Mouse (Mus musculus): Measurements from ENCODE around the gene Rsrc1. TPM values are rescaled to one million over a fixed set of nuclear protein-coding genes. Genes with fewer than 3 reads are reported as not detected.

Gene Rsrc1
- total and polyA plus RNA-seq, 2 experiments from 2014 or later: 13.1 to 15.0 TPM

DNA sequence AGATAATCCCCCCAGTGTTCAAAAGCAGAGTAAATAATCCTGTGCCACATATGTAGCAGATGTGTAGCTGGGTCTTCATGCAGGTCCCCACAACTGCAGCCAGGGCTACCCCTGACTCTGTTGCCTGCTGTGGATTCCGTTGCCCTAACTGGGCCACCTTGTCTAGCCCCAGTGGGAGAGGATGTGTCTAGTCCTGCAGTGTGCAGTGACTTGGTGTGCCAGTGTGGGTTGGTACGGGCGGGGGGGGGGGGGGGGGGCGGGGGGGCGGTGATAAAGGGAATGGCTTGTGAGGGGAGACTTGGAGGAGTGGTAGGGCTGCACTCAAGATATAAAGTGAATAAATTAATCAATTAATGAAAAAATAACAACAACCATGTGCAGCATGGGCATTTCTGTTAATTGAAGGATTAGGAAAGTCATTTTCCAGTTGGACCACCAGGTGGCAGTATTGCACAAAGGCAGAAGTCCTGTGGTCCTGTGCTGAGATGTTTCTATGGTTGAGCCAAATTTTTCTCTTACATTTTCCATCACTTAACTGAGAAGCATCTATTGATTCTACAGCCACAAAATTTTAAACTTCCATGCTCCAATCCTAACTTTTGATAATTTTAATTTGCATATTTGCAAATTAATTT, 371.1 kb downstream of the Rsrc1 start:
- 26% methylated on average over 3 of the region's 5 CpGs for WGBS
- ATAC-seq (ENCODE audit: insufficient read depth, low read depth) (no peak), DNase-seq (ENCODE audit: low spot score) (peak; percentile 64)
- Histone ChIP-seq H3K4me3 (ENCODE audit: low read depth, low read length) (no peak overlapping the region), H3K27me3 (ENCODE audit: control insufficient read depth, insufficient read depth, low read length) (no peaks in the 10 kb centered on the region), H3K4me1 (ENCODE audit: control insufficient read depth, insufficient read depth) (no peaks in the 10 kb centered on the region), H3K9me3 (replicated peaks; ENCODE audit: control insufficient read depth, low read length) (no peaks in the 10 kb centered on the region), H3K36me3 (replicated peaks; ENCODE audit: control insufficient read depth, insufficient read depth, low read length) (no peaks in the 10 kb centered on the region), H3K9ac (replicated peaks; ENCODE audit: low read depth, low read length) (no peak overlapping the region), H3K27ac (ENCODE audit: low read depth) (no peak overlapping the region), H3K4me2 (ENCODE audit: low read depth, low read length) (no peak overlapping the region)
- peak; percentile 95 for TF ChIP-seq CTCF (IDR thresholded peaks at IDR 0.05; ENCODE audit: low read depth)
- TF ChIP-seq EP300 (IDR thresholded peaks at IDR 0.05; ENCODE audit: low read depth): no peak

DNA sequence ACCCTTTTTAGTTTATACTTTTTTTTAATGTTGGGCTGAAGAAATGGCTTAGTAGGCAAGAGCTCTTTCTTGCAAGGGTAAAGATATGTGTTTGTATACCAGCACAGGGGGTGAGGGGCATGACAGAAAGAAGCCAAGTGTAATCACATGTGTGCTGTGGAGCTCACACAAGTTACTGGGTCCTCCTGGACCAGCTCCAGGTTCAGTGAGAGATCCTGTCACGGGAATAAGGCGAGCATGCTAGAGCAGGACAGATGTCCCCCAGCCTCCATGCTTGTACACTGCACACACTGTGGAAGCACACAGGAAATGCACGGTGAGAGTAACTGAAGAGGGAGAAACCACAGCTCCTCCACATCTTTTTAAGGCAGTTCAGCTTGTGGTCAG, 371.6 kb downstream of the Rsrc1 start:
- WGBS: 63% methylated on average over 3 of the region's 3 CpGs
- no peak overlapping the region for H3K9ac ChIP-seq (replicated peaks; ENCODE audit: low read depth, low read length)
- no peaks in the 10 kb centered on the region for H3K36me3 ChIP-seq (replicated peaks; ENCODE audit: control insufficient read depth, insufficient read depth, low read length)
- no peak overlapping the region for H3K4me2 ChIP-seq (ENCODE audit: low read depth, low read length)
- ATAC-seq (ENCODE audit: insufficient read depth, low read depth): no peak
- no peaks in the 10 kb centered on the region for H3K9me3 ChIP-seq (replicated peaks; ENCODE audit: control insufficient read depth, low read length)
- H3K27ac ChIP-seq (ENCODE audit: low read depth): peak overlapping the region; percentile 26; the same call in 1 of the 2 replicates
- DNase-seq (ENCODE audit: low spot score): no peak
- no peak for TF ChIP-seq CTCF (IDR thresholded peaks at IDR 0.05; ENCODE audit: low read depth)
- no peak for TF ChIP-seq EP300 (IDR thresholded peaks at IDR 0.05; ENCODE audit: low read depth)
- H3K4me1 ChIP-seq (ENCODE audit: control insufficient read depth, insufficient read depth): no peaks in the 10 kb centered on the region
- no peak overlapping the region for H3K4me3 ChIP-seq (ENCODE audit: low read depth, low read length)
- no peaks in the 10 kb centered on the region for H3K27me3 ChIP-seq (ENCODE audit: control insufficient read depth, insufficient read depth, low read length)

DNA sequence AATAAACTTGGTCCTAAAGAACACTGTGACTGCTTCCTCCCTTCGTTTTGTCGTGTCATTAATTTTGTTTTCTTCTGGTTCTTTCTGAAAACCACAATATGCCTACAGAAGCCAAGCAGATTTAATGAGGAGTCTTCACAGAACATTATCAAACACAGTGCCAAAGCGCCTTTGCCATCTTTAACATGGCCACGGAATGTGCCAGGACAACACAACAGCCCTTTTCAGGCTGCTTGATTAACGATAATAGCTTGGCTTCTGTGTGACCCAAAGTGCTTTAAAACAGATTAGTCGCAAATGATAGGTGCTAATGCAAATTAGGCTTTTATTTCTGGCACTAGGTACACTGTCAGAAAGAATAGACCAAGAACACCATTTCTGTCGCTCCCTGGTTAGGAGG, 377.2 kb downstream of the Rsrc1 start:
- ATAC-seq (ENCODE audit: insufficient read depth, low read depth) (no peak), DNase-seq (ENCODE audit: low spot score) (no peak)
- no peak overlapping the region for H3K9ac ChIP-seq (replicated peaks; ENCODE audit: low read depth, low read length)
- H3K4me3 ChIP-seq (ENCODE audit: low read depth, low read length): no peak overlapping the region
- no peaks in the 10 kb centered on the region for H3K27me3 ChIP-seq (ENCODE audit: control insufficient read depth, insufficient read depth, low read length)
- no peak overlapping the region for H3K4me2 ChIP-seq (ENCODE audit: low read depth, low read length)
- H3K4me1 ChIP-seq (ENCODE audit: control insufficient read depth, insufficient read depth): no peaks in the 10 kb centered on the region; the same call in 1 of the 2 replicates
- no peaks in the 10 kb centered on the region for H3K36me3 ChIP-seq (replicated peaks; ENCODE audit: control insufficient read depth, insufficient read depth, low read length)
- 83% methylated on average over 7 of the region's 7 CpGs for WGBS
- TF ChIP-seq CTCF (IDR thresholded peaks at IDR 0.05; ENCODE audit: low read depth): no peak
- no peak for TF ChIP-seq EP300 (IDR thresholded peaks at IDR 0.05; ENCODE audit: low read depth)
- H3K9me3 ChIP-seq (replicated peaks; ENCODE audit: control insufficient read depth, low read length): no peaks in the 10 kb centered on the region
- H3K27ac ChIP-seq (ENCODE audit: low read depth): no peak overlapping the region

DNA sequence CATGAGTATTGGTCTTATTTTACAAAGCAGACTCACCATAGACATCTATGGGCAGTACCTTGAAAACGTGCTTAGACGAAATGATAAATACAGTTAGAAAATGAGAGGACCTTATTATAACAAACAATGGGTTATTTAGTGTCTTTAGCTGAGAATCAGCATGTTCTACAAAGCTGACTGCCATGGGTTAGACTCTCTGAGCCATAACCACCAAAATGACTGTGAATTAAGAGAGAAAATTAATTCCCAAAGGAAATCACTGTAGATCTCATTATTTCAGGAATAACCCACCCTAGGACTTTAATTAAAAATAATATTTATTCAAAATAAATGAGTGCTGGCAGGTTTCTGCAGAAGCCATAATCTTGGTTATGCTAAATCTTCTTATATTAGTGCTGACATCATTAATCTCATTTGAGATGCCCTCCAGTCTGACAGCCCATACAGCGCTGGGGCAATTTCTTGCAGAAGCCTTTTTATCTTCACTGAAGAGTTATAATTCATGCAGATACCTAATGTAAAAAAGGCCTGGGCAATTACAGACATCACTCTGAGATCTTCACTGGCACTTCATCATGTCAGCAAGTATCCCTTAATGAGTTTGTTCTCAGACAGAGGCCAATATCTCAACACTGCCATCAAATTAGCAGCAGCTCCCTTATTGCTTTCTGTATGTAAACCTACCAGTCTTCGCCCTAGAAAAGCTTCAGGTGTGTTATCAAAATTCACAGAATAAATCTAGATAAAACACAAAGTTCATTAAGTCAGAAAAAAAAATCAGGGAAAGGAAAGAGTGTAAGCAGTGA, 385.1 kb downstream of the Rsrc1 start:
- H3K27me3 ChIP-seq (ENCODE audit: control insufficient read depth, insufficient read depth, low read length): no peaks in the 10 kb centered on the region
- no peak overlapping the region for H3K4me3 ChIP-seq (ENCODE audit: low read depth, low read length)
- TF ChIP-seq CTCF (IDR thresholded peaks at IDR 0.05; ENCODE audit: low read depth): no peak
- TF ChIP-seq EP300 (IDR thresholded peaks at IDR 0.05; ENCODE audit: low read depth): no peak
- no peak for ATAC-seq (ENCODE audit: insufficient read depth, low read depth)
- no peak for DNase-seq (ENCODE audit: low spot score)
- no peaks in the 10 kb centered on the region for H3K36me3 ChIP-seq (replicated peaks; ENCODE audit: control insufficient read depth, insufficient read depth, low read length)
- H3K9ac ChIP-seq (replicated peaks; ENCODE audit: low read depth, low read length): no peak overlapping the region
- 75% methylated on average over 4 of the region's 4 CpGs for WGBS
- H3K4me1 ChIP-seq (ENCODE audit: control insufficient read depth, insufficient read depth): peaks cover 33% of the 10 kb centered on the region
- H3K4me2 ChIP-seq (ENCODE audit: low read depth, low read length): no peak overlapping the region
- no peaks in the 10 kb centered on the region for H3K9me3 ChIP-seq (replicated peaks; ENCODE audit: control insufficient read depth, low read length)
- no peak overlapping the region for H3K27ac ChIP-seq (ENCODE audit: low read depth)

DNA sequence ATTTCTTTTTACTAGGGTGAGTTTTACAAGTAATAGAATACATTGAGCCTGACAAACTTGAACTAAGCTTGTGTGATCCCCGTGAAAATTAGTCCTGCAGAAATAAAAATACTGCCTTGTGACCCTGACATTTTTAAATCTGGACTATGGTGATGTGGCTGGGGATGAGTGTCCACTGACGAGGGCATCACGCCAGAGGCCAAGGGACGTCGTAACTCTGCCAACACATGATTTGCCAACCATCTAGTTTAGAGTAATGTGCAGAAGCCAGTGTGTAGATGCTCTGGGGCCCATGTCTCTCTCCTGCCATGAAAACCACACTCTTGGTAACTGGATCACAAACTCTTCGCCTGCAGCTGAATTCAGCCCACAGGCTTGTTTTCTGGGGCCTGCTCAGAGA, 386.3 kb downstream of the Rsrc1 start:
- TF ChIP-seq CTCF (IDR thresholded peaks at IDR 0.05; ENCODE audit: low read depth): no peak
- TF ChIP-seq EP300 (IDR thresholded peaks at IDR 0.05; ENCODE audit: low read depth): no peak
- H3K27me3 ChIP-seq (ENCODE audit: control insufficient read depth, insufficient read depth, low read length): no peaks in the 10 kb centered on the region
- no peaks in the 10 kb centered on the region for H3K9me3 ChIP-seq (replicated peaks; ENCODE audit: control insufficient read depth, low read length)
- H3K4me3 ChIP-seq (ENCODE audit: low read depth, low read length): no peak overlapping the region
- DNase-seq (ENCODE audit: low spot score): no peak
- no peak overlapping the region for H3K4me2 ChIP-seq (ENCODE audit: low read depth, low read length)
- no peak for ATAC-seq (ENCODE audit: insufficient read depth, low read depth)
- peaks cover 43% of the 10 kb centered on the region for H3K4me1 ChIP-seq (ENCODE audit: control insufficient read depth, insufficient read depth)
- no peak overlapping the region for H3K9ac ChIP-seq (replicated peaks; ENCODE audit: low read depth, low read length)
- 0 out of 2 replicates have a peak overlapping the region, but pooled peaks have one; percentile 20 for H3K27ac ChIP-seq (ENCODE audit: low read depth)
- WGBS: 49% methylated on average over 6 of the region's 6 CpGs
- no peaks in the 10 kb centered on the region for H3K36me3 ChIP-seq (replicated peaks; ENCODE audit: control insufficient read depth, insufficient read depth, low read length)

Data from heart, postnatal 0 days (tissue).